Mouse (Mus musculus) adrenal gland, adult 8-10 months (tissue): ENCODE measurements around the gene Txnl4b. TPM values are rescaled to one million over a fixed set of nuclear protein-coding genes. Genes with fewer than 3 reads are reported as not detected.
A peak's percentile ranks its signal among the peaks of the same experiment; 100 is the strongest.

Experiments
- DNase-seq: peaks from one replicate; pipeline ENCODE4 v3.0.0; 2022
- total RNA-seq, 4 experiments: library from RNA; stranded (reverse); gene quantifications; 2 replicates each; pipeline ENCODE4 v1.2.4; 2022

Gene Txnl4b
- total RNA-seq: 10 to 100 TPM; 10.3 to 12.7 (median 11.9) TPM

- peak; percentile 99 for DNase-seq
These were observed at the start of gene Txnl4b, which contains the start of gene Dhx38 for GRCm38 (mm10) chr8:109565498-109566333. Txnl4b (plus strand) TSS chr8:109565892. Dhx38 (minus strand) TSS chr8:109565861.

GRCm38 (mm10) chr8:109524008-109524407 lies 41.7 kb upstream of the Txnl4b start:
- DNase-seq: no peak

DNA sequence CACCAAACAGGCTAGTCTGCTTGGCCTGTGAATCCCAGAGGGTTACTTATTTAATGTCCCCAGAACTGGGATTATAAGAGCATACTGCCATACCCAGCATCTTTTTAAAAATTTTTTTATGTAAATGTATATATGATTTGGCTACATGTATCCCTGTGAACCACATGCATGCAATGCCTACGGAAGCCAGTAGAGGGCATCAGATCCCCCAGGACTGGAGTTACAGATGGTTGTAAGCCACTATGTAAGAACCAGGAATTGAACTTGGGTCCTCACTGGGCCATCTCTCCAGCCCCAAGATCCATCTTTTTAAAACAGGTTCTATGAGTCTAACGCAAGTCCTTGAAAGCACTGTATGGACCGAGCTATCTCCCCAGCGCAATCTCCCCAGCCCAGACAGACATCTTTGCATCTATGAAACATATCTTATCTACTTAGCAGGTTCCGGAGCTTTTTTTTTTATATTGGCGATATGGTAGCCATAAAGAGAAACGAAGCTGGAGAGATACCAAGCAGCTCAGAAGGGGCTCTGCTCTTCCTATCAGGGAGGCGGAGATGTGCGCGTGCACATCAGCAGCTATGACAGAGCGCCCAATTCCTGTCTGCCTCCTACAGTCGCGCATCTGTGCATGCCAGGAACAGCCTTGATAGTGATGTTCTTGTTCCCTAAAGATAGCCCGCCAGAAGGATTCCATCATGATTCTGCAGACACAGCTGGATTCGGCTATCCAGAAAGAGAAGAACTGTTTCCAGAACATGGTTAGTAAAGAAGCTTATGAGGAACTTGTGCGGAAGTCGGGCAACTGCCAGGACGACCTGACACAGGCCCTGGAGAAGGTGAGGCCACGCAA lies 30.3 kb upstream of the Txnl4b start:
- DNase-seq: no peak

- peak; percentile 42 for DNase-seq
These were observed 29.0 kb upstream of the Txnl4b start for GRCm38 (mm10) chr8:109536703-109537102.

GRCm38 (mm10) chr8:109542165-109542564 lies 23.5 kb upstream of the Txnl4b start:
- DNase-seq: no peak

GRCm38 (mm10) chr8:109542748-109543519 lies 22.8 kb upstream of the Txnl4b start:
- DNase-seq: no peak

DNA sequence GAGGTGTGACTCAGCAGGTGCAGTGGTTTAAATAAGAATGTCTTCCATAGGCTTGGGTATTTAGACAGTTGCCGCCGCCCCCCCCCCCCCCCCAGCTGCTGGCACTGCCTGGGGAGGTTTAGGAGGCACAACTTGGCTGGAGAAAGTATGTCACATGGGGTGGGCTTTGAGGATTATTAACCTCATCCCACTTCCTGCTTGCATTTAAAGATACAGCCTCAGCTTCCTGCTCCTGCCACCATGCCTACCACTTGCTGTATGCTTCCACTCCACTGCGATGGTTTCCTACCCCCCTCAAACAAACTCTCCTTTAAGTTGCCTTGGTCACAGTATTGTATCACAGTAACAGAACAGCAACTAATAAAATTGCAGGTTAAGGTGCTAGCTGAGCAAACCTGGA lies 21.6 kb upstream of the Txnl4b start:
- DNase-seq: no peak

DNA sequence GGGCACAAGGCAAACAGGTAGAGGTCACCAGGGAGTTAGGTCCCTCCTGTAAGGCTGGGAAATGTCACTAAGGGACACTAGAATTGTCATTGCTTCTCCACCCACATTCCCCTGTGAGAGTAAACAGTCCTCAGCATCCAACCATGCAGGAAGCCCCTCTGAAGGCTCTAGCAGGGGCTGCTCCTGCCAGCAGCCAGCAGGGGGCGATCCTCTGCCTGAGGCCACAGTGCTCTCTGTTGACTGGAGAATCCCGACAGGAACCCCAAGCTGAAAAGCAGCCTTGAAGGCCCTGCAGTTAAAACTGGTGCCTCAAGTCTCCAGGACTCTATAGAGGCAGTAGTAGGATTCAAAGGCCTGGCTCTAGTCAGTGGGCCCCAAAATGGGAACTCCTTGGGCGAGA lies 14.0 kb upstream of the Txnl4b start:
- no peak for DNase-seq

DNA sequence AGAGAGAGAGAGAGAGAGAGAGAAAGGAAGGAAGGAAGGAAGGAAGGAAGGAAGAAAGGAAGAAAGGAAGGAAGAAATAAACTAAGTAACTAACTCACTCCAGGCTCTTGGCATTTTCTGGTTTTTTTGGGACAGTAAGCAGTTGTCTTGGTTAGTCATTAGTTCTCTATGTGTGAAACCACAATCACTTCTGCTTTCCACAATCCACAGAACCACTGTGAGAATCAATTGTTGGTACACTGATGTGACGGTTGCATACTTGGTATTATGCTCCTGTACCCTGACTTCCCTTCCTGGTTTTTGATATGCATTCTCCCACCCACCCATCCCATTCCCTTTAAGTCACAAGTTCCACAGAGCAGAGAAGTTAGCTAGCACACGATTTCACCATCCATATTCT lies 1.8 kb upstream of the Txnl4b start:
- DNase-seq: no peak

- no peak for DNase-seq
These were observed 926 bp upstream of the Txnl4b start for GRCm38 (mm10) chr8:109564766-109565165.

DNA sequence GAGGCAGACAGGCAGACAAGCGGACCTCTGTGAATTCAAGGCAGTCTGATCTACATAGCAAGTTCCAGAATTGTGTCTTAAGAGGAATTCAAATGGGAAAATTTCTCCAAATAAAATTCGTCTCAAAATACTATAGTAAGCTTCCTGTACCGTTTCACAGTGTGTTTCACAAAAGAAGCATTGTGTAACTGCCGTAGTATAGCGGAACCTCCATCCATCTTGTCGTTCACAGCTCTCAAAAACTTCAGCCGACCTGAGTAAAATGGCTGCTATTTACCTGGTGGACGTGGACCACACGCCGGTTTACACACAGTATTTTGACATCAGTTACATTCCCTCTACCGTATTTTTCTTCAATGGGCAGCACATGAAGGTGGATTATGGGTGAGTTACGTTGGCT lies 5.4 kb downstream of the Txnl4b start:
- DNase-seq: no peak

- no peak for DNase-seq
These were observed 10.6 kb downstream of the Txnl4b start for GRCm38 (mm10) chr8:109576311-109576710.

GRCm38 (mm10) chr8:109578900-109579301 lies 13.2 kb downstream of the Txnl4b start, which contains the start of gene Hp:
Hp (minus strand) TSS chr8:109579172.
- no peak for DNase-seq

DNA sequence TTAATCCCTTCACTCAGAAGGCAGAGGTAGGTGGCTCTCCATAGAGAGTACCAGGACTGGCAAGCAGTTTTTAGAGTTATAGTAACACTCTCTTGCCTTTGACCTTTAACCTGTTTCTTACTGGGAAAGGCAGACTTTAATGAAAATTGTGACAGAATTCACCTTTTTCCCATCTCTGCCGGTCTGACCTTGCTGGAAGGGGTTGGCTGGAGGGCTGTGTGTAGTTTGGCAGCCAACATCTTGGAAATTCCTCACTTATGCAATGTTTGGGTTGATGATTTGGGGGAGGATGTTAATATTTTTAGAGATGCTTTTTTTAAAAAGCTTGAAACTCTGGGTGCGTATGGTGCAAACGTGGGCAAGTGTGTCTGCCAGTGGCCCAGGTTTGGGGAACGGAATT lies 18.6 kb downstream of the Txnl4b start:
- no peak for DNase-seq

DNA sequence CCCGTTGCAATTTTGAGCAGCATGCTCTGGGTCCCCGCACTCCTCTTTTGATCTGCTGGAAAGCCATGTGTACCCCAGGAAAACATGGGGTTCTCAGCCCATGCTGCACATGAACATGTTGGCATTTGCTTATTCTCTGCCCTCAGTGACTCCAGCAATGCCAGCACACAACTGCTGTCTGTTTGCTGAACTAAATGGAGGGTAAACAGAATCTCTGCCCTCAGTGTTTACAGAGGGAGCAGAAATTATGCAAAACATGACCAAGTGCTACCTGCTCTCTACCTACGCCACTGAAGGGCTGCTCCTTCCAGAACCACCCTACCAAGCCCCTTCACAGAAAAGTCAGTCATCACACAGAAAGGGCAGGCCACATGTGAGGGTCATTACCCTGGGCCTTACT lies 19.1 kb downstream of the Txnl4b start:
- no peak for DNase-seq

DNA sequence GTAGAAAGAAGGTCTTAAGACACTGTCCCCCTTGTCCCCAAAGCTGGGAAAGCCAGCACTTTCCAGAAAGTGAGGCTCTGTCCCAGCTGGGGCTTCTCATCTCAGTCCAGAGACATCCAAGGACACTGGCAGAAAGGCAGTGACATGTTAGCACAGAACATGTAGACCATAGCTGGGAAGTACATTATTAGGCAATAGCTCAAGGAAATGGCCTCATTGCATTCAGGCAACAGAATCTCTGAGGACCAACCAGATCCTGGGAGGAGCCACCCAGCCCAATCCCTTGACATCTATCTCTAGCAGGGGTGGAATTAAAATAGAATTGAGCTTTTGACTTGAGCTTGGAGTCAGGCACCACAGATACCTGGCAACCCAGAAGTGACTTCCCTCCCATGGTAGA lies 20.0 kb downstream of the Txnl4b start:
- DNase-seq: no peak

DNA sequence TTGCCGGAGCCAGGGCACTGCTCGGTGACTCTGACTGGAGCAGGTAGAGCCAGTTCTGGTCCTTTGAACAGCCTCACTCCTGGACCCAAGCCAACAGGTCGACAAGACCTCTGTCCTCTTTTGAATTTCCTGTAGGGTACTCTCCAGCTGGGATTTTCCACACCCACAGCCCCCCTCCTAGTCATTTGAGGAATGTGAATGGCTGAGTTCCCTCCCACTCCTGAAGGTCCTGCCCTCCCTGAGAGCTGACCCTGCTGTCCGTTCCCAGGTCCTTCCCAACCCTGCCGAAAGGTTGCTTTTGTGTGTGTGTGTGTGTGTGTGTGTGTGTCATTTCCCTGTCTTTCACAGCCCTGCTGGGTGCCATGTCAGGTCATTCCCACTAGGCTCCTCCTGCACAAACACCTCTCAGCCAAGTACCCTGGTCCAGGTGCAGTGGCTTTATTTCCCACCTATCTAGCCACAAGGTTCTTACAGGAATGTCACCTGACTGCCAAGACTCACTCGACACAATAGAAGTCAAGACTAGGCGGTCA lies 21.3 kb downstream of the Txnl4b start:
- no peak for DNase-seq

GRCm38 (mm10) chr8:109590901-109591300 lies 25.2 kb downstream of the Txnl4b start:
- DNase-seq: no peak

GRCm38 (mm10) chr8:109591367-109591766 lies 25.7 kb downstream of the Txnl4b start:
- no peak for DNase-seq

DNA sequence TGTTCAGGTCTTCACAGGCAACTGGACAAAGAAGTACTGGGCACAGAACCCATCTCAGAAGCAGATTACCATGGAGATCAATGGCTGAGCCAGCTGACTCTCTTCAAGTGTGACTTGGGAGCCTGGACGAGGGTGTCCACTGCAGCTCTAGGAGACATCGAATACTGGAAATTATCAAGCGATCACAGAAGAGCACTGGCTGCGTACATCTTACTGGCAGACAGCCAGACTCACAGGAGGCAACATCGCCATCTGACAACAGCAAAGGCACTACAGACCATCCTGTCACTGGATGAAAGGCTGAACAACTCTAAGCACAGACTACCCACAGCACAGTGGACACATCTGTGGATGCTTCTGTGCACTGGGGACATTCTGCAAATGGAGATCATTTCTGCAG lies 26.5 kb downstream of the Txnl4b start:
- no peak for DNase-seq

- no peak for DNase-seq
These were observed 27.6 kb downstream of the Txnl4b start for GRCm38 (mm10) chr8:109593117-109593788.

DNA sequence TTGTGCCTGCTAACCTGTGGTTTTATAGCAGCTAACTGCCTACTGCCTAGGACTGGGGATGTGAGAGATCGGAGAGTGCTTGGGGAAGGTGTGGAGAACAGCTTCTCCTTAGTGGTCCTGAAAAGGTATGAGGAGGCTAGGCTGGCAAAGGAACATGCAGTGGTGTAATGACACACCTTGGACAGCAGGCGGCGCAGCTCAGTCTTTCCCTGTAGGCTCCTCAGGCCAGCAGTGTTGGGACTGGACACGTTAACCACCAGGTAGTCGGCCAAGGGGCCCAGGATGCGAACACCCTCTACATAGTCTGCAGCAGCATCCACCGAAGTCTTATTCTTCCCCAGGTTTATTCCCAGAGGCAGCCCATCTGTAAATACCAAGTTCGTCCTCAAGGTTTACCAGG lies 30.2 kb downstream of the Txnl4b start:
- no peak for DNase-seq
